Mouse (Mus musculus) stomach, embryonic 15.5 days (tissue): ENCODE measurements at regions not wholly inside any gene's neighbourhood (a gene's known extent, or its start where the extent isn't known, plus 50 kb on each side); places are given as distances from the start of the nearest gene placed in this dataset.

ENCODE experiments used
- ATAC-seq: fragments of 200-750 bp; cut with Nextera tagmentation; 2 replicates; pipeline ENCODE4 v1.8.0; 2017; ENCODE audit warnings: low read depth, moderate number of reproducible peaks, moderate TSS enrichment; ENCODE audit not compliant: insufficient read depth, low FRiP score
- H3K27ac ChIP-seq: fragments of 300-500 bp; sonication (generic); 2 replicates; pipeline ENCODE4 v1.5.1; 2015; ENCODE audit warnings: mild to moderate bottlenecking, inconsistent platforms
- H3K27me3 ChIP-seq: fragments of 300-500 bp; sonication (generic); replicated peaks from 2 replicates; pipeline ENCODE4 v1.6.1; 2015; ENCODE audit warnings: inconsistent platforms
- H3K36me3 ChIP-seq: fragments of 300-500 bp; sonication (generic); 2 replicates; pipeline ENCODE4 v1.6.1; 2015; ENCODE audit warnings: inconsistent platforms
- H3K4me1 ChIP-seq: fragments of 300-500 bp; sonication (generic); 2 replicates; pipeline ENCODE4 v1.6.1; 2015; ENCODE audit warnings: inconsistent platforms
- H3K4me2 ChIP-seq: fragments of 300-500 bp; sonication (generic); 2 replicates; pipeline ENCODE4 v1.6.1; 2015; ENCODE audit warnings: mild to moderate bottlenecking, inconsistent platforms
- H3K4me3 ChIP-seq: fragments of 300-500 bp; sonication (generic); replicated peaks from 2 replicates; pipeline ENCODE4 v1.5.1; 2015; ENCODE audit warnings: inconsistent platforms
- H3K9ac ChIP-seq: fragments of 300-500 bp; sonication (generic); 2 replicates; pipeline ENCODE4 v1.6.1; 2015; ENCODE audit warnings: inconsistent platforms
- H3K9me3 ChIP-seq: fragments of 300-500 bp; sonication (generic); 2 replicates; pipeline ENCODE4 v1.6.1; 2016; ENCODE audit warnings: inconsistent platforms
- WGBS: fragments of 180-500 bp; shearing (Covaris S2); methylation state at CpG from one replicate; pipeline ENCODE4 v1.1.7; 2015; 5-methylcytosine and 5-hydroxymethylcytosine counted together

DNA sequence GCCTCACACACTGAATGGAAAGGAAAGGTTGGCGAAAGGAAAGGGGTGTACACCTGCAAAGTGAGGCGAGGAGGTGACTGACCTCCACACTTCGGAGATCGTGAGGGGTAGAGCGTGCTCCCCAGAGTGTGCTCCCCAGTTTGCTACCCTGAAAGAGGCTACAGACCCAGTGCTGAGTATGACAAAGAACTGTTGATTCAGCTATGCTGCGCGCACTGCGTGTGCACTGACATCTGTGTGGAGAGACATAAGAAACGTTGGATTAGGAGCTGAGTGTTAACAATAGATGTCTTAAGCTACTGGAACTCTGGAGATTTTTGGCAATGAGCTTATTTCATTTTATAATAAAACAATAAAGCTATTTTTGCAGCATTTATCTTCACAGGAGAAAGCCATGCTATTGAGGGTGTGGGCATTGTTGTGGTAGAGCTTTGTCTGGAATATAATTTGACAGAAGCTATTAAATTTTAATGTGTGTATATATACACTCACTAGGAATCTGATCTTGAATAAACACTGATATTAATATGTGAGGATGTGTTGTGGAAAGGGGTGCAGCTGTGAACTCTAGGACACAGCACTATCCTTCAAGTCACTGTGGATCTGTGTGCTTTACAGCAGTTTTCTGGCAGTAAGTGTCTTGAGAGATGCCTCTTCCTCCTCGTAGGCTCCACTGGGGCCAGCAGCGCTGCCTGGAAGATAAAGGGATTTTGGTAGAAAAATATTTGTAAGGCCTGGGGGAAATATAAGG lies 271.2 kb upstream of the Zfp637 start:
- no peak overlapping the region for H3K27ac ChIP-seq
- ATAC-seq: no peak

GRCm38 (mm10) chr6:117570346-117570745 lies 270.6 kb upstream of the Zfp637 start:
- no peaks in the 10 kb centered on the region for H3K9me3 ChIP-seq
- H3K4me2 ChIP-seq: no peak overlapping the region
- no peaks in the 10 kb centered on the region for H3K27me3 ChIP-seq
- H3K4me1 ChIP-seq: peaks cover 3% of the 10 kb centered on the region; the same call in 1 of the 2 replicates
- H3K4me3 ChIP-seq: no peak overlapping the region
- no peaks in the 10 kb centered on the region for H3K36me3 ChIP-seq
- ATAC-seq: no peak
- H3K27ac ChIP-seq: no peak overlapping the region
- WGBS: 50% methylated on average over 7 of the region's 7 CpGs
- no peak overlapping the region for H3K9ac ChIP-seq

More for the DNA sequence above, 271.2 kb upstream of the Zfp637 start:
- no peak overlapping the region for H3K4me3 ChIP-seq
- H3K27me3 ChIP-seq: no peaks in the 10 kb centered on the region
- H3K4me1 ChIP-seq: peaks cover 3% of the 10 kb centered on the region; the same call in 1 of the 2 replicates
- H3K9me3 ChIP-seq: no peaks in the 10 kb centered on the region
- no peak overlapping the region for H3K9ac ChIP-seq
- H3K36me3 ChIP-seq: no peaks in the 10 kb centered on the region
- WGBS: 62% methylated on average over 11 of the region's 11 CpGs
- no peak overlapping the region for H3K4me2 ChIP-seq

DNA sequence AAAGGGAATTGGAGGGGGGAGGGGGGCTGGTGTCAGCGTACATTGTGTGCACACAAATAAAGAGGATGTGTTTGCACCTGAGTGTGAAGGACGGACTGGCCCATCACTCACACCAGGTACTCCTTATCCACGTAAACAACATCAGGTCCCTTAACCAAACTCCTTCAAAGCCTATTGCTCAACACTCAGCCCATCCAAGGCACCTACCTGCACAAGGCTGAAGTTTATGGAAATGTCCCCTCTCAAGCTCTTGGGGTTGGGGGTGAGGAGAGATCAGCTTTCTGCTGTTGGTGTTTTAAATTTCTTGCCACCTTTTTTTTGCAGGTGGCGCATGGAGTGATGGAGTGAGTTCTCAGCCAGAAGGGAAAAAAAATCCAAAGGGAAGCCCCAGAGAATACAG lies 270.2 kb upstream of the Zfp637 start:
- 87% methylated on average over 4 of the region's 4 CpGs for WGBS
- Histone ChIP-seq H3K4me3 (no peak overlapping the region), H3K27ac (no peak overlapping the region), H3K4me1 (peaks cover 3% of the 10 kb centered on the region; the same call in 1 of the 2 replicates), H3K27me3 (no peaks in the 10 kb centered on the region), H3K9me3 (no peaks in the 10 kb centered on the region), H3K4me2 (no peak overlapping the region), H3K9ac (no peak overlapping the region), H3K36me3 (no peaks in the 10 kb centered on the region)
- no peak for ATAC-seq

GRCm38 (mm10) chr6:117572006-117572405 lies 269.0 kb upstream of the Zfp637 start:
- Histone ChIP-seq H3K27ac (no peak overlapping the region), H3K27me3 (no peaks in the 10 kb centered on the region), H3K9me3 (no peaks in the 10 kb centered on the region), H3K36me3 (no peaks in the 10 kb centered on the region), H3K9ac (no peak overlapping the region), H3K4me2 (no peak overlapping the region), H3K4me1 (peaks cover 3% of the 10 kb centered on the region; the same call in 1 of the 2 replicates), H3K4me3 (no peak overlapping the region)
- WGBS: 84% methylated on average over 14 of the region's 14 CpGs
- ATAC-seq: no peak

DNA sequence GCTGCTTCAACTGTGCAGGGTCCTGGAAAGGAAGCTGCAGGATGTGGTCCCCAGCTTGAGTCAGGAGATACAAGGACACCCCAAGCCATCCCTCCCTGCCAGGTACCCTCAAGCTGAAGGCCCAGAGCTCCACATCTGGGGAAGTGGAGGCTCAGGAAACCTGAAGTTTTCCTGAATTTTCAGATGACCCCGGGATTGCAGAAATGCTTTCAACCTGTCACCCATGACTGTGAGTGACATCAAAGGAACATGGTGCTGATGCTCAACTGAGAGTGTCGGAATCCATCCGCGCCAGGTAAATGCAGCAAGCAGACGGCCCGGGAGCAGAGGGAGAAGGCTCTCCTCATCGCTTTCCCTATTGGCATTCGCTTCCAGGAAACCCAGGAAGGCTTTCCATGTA lies 267.6 kb upstream of the Zfp637 start:
- Histone ChIP-seq H3K4me2 (no peak overlapping the region), H3K9ac (no peak overlapping the region), H3K36me3 (no peaks in the 10 kb centered on the region), H3K4me1 (peaks cover 3% of the 10 kb centered on the region; the same call in 1 of the 2 replicates), H3K27ac (no peak overlapping the region), H3K9me3 (no peaks in the 10 kb centered on the region), H3K27me3 (no peaks in the 10 kb centered on the region), H3K4me3 (no peak overlapping the region)
- WGBS: 94% methylated on average over 8 of the region's 8 CpGs
- ATAC-seq: no peak

DNA sequence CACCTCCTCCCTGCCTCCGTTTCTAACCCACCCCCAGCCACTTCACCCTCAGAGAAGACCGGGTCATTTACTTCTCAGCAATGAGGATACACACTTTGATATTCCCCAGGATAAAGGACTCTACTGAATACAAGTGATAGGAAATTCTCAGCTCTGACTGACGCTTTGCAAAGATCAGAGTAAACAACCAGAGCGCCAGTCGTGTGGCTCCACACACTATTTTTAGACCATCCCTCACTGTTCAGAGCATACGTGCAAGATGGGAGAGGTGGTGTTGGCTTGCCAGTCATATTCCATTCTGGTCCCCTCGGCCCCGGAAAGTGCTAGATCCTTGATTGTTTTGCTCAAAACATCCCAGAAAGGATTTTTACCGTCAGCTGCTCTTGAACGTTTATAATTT lies 266.8 kb upstream of the Zfp637 start:
- no peak overlapping the region for H3K27ac ChIP-seq
- no peaks in the 10 kb centered on the region for H3K9me3 ChIP-seq
- no peak overlapping the region for H3K9ac ChIP-seq
- peaks cover 3% of the 10 kb centered on the region; the same call in 1 of the 2 replicates for H3K4me1 ChIP-seq
- H3K4me3 ChIP-seq: no peak overlapping the region
- no peak overlapping the region for H3K4me2 ChIP-seq
- WGBS: 41% methylated on average over 10 of the region's 10 CpGs
- H3K27me3 ChIP-seq: no peaks in the 10 kb centered on the region
- no peaks in the 10 kb centered on the region for H3K36me3 ChIP-seq
- no peak for ATAC-seq

DNA sequence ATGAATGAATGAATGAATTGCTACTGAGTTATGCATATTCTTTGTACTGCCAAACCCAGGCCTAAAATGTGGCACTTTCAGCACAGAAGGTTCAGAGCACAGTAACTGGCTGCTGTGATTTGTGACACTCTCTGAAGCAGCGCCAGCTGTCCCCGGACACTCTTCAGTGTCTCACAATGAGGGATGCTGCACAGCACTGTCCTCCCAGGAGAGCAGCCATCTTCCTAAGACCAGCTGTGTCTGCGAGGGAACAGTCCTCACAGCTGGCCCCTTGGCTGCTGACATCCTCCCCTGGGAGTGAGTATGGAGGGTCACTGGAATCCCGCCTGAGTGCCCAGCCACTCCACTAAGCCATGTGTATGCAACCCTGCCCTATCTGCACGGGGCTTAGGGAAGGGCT lies 265.9 kb upstream of the Zfp637 start:
- no peak overlapping the region for H3K4me3 ChIP-seq
- no peak for ATAC-seq
- no peak overlapping the region for H3K27ac ChIP-seq
- WGBS: 66% methylated on average over 5 of the region's 5 CpGs
- H3K36me3 ChIP-seq: no peaks in the 10 kb centered on the region
- H3K9me3 ChIP-seq: no peaks in the 10 kb centered on the region
- no peaks in the 10 kb centered on the region for H3K27me3 ChIP-seq
- no peak overlapping the region for H3K9ac ChIP-seq
- no peak overlapping the region for H3K4me2 ChIP-seq
- 0 out of 2 replicates have a peak, but pooled peaks cover 3% of the 10 kb centered on the region for H3K4me1 ChIP-seq

DNA sequence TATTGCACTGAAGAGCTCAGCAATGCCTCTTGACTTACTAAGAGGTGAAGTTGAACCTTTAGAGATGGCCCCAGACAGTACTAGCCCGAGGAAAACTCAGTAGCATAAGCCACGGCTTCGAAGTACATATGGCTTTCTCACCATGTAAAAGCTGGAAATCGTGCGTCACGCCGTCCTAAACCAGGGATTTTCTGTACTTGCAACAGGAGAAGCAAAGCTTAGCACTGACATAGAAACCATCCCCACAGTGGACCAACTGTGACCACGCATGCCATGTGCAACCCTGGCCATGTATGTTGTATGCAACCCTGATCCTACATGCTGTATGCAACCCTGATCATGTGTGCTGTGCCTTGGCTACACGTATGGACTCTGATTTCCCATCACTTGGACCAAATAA lies 265.0 kb upstream of the Zfp637 start:
- WGBS: 93% methylated on average over 9 of the region's 9 CpGs
- H3K27me3 ChIP-seq: no peaks in the 10 kb centered on the region
- no peak for ATAC-seq
- H3K36me3 ChIP-seq: no peaks in the 10 kb centered on the region
- H3K9ac ChIP-seq: no peak overlapping the region
- no peak overlapping the region for H3K27ac ChIP-seq
- H3K4me3 ChIP-seq: no peak overlapping the region
- H3K4me1 ChIP-seq: no peaks in the 10 kb centered on the region
- no peak overlapping the region for H3K4me2 ChIP-seq
- H3K9me3 ChIP-seq: no peaks in the 10 kb centered on the region

DNA sequence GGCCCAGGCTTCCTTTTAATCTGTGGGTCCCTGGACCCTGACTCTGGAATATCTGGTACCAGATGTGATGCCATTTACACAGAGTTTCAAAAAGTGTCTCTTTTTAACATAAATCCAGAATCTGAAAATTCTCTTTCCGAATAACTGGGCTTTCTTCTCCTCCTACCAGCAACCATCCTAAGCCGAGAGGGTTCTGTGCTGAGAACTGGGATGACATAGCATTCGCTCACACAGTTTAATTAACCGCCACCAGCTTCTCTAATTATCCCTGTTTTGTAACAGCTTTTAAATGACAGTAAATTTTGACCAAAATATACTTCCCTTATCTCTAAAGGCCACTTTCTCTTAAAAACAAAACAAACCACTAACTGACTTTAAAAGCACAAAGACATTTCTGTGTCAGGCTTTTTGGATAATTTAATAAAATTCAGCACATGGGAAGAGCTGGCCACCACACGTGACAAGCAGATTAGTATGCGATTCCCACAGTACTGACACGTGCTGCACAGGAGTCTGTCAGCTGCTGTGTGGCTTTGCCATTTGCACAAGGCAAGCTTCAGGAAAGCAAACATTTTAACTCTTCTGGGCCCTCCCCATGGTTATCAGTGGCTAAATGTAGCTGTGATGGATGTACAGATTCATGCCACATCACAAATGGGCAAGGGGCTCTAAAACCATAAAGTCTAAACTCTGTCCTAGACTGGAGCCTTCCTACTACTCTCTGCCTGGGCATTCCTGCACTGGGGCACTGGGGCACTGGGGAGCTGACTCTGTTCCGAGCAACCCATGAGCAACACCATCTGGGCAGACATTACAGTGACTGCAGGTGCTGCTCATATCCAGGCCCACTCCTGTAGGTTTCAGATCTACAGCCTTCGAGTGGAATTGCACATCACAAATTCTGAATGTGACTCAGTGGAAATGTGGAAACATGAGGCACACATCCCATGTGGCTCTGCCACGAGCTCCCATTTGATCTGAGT lies 263.1 kb upstream of the Zfp637 start:
- no peak for ATAC-seq
- H3K4me2 ChIP-seq: no peak overlapping the region
- no peaks in the 10 kb centered on the region for H3K9me3 ChIP-seq
- no peak overlapping the region for H3K9ac ChIP-seq
- H3K4me3 ChIP-seq: no peak overlapping the region
- no peak overlapping the region for H3K27ac ChIP-seq
- WGBS: 80% methylated on average over 10 of the region's 10 CpGs
- H3K27me3 ChIP-seq: no peaks in the 10 kb centered on the region
- H3K36me3 ChIP-seq: no peaks in the 10 kb centered on the region
- H3K4me1 ChIP-seq: no peaks in the 10 kb centered on the region

- ATAC-seq: no peak
- 81% methylated on average over 2 of the region's 2 CpGs for WGBS
- H3K4me1 ChIP-seq: no peaks in the 10 kb centered on the region
- H3K9me3 ChIP-seq: no peaks in the 10 kb centered on the region
- H3K9ac ChIP-seq: no peak overlapping the region
- H3K4me2 ChIP-seq: no peak overlapping the region
- H3K36me3 ChIP-seq: no peaks in the 10 kb centered on the region
- H3K4me3 ChIP-seq: no peak overlapping the region
- no peaks in the 10 kb centered on the region for H3K27me3 ChIP-seq
- H3K27ac ChIP-seq: no peak overlapping the region
Measured at GRCm38 (mm10) chr6:117580951-117581350, 260.0 kb upstream of the Zfp637 start.

- no peak for ATAC-seq
- 89% methylated on average over 11 of the region's 11 CpGs for WGBS
- H3K27ac ChIP-seq: no peak overlapping the region
Measured at GRCm38 (mm10) chr6:117583121-117583520, 257.9 kb upstream of the Zfp637 start.

DNA sequence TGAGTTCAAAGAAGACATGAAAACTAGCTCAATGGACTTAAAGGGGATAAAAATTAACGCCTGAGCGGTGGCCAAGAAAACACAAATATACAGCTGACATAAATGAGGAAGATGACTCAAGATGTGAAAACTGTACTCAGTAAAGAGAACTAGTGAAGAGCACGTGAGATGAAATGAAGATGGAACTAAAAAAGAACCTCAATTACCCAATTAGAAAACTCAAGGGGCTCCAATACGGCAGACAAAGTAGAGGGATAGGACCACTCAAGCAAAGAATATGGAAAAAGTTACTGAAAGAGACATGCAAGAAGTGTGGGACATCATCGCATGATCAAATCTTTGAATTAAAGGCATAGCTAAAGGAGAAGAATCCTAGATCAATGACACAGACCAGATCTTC lies 256.4 kb upstream of the Zfp637 start:
- Histone ChIP-seq H3K4me1 (no peaks in the 10 kb centered on the region), H3K27me3 (no peaks in the 10 kb centered on the region), H3K36me3 (no peaks in the 10 kb centered on the region), H3K27ac (no peak overlapping the region), H3K9ac (no peak overlapping the region), H3K4me2 (no peak overlapping the region), H3K4me3 (no peak overlapping the region), H3K9me3 (no peaks in the 10 kb centered on the region)
- ATAC-seq: no peak
- 91% methylated on average over 5 of the region's 5 CpGs for WGBS

More at GRCm38 (mm10) chr6:117583121-117583520, 257.9 kb upstream of the Zfp637 start:
- no peaks in the 10 kb centered on the region for H3K9me3 ChIP-seq
- H3K36me3 ChIP-seq: no peaks in the 10 kb centered on the region
- no peak overlapping the region for H3K9ac ChIP-seq
- no peaks in the 10 kb centered on the region for H3K4me1 ChIP-seq
- H3K27me3 ChIP-seq: no peaks in the 10 kb centered on the region
- no peak overlapping the region for H3K4me2 ChIP-seq
- H3K4me3 ChIP-seq: no peak overlapping the region
